Mouse (Mus musculus): Measurements from ENCODE around the gene Cfap61.

The Cfap61 gene

GRCm38 (mm10) chr2:146077117-146077516 lies 142.5 kb downstream of the Cfap61 start:
- DNase-seq (ENCODE audit: extremely low read depth, low read depth, low spot score), result no peak

GRCm38 (mm10) chr2:146080282-146080681 lies 145.7 kb downstream of the Cfap61 start:
- no peak for DNase-seq (ENCODE audit: extremely low read depth, low read depth, low spot score)

- no peak for DNase-seq (ENCODE audit: extremely low read depth, low read depth, low spot score)
Observed at GRCm38 (mm10) chr2:146083326-146083871, 148.8 kb downstream of the Cfap61 start.

- DNase-seq (ENCODE audit: extremely low read depth, low read depth, low spot score), result no peak
Observed at GRCm38 (mm10) chr2:146087411-146087810, 152.8 kb downstream of the Cfap61 start.

- no peak for DNase-seq (ENCODE audit: extremely low read depth, low read depth, low spot score)
Observed at GRCm38 (mm10) chr2:146089157-146089692, 154.6 kb downstream of the Cfap61 start.

- no peak for DNase-seq (ENCODE audit: extremely low read depth, low read depth, low spot score)
Observed at GRCm38 (mm10) chr2:146097532-146097931, 162.9 kb downstream of the Cfap61 start.

GRCm38 (mm10) chr2:146098853-146099717 lies 164.5 kb downstream of the Cfap61 start:
- DNase-seq (ENCODE audit: extremely low read depth, low read depth, low spot score), result no peak

GRCm38 (mm10) chr2:146099838-146100237 lies 165.3 kb downstream of the Cfap61 start:
- no peak for DNase-seq (ENCODE audit: extremely low read depth, low read depth, low spot score)

GRCm38 (mm10) chr2:146100489-146101060 lies 166.0 kb downstream of the Cfap61 start:
- DNase-seq (ENCODE audit: extremely low read depth, low read depth, low spot score), result no peak

GRCm38 (mm10) chr2:146102600-146102999 lies 168.0 kb downstream of the Cfap61 start:
- no peak for DNase-seq (ENCODE audit: extremely low read depth, low read depth, low spot score)

GRCm38 (mm10) chr2:146105341-146105740 lies 170.8 kb downstream of the Cfap61 start:
- DNase-seq (ENCODE audit: extremely low read depth, low read depth, low spot score), result no peak

GRCm38 (mm10) chr2:146107980-146108379 lies 173.4 kb downstream of the Cfap61 start:
- no peak for DNase-seq (ENCODE audit: extremely low read depth, low read depth, low spot score)

- DNase-seq (ENCODE audit: extremely low read depth, low read depth, low spot score), result no peak
Observed at GRCm38 (mm10) chr2:146109921-146110320, 175.3 kb downstream of the Cfap61 start.

- DNase-seq (ENCODE audit: extremely low read depth, low read depth, low spot score), result no peak
Observed at GRCm38 (mm10) chr2:146116282-146116681, 181.7 kb downstream of the Cfap61 start.

- no peak for DNase-seq (ENCODE audit: extremely low read depth, low read depth, low spot score)
Observed at GRCm38 (mm10) chr2:146116726-146117125, 182.1 kb downstream of the Cfap61 start.

GRCm38 (mm10) chr2:146117191-146117914 lies 182.8 kb downstream of the Cfap61 start:
- no peak for DNase-seq (ENCODE audit: extremely low read depth, low read depth, low spot score)

- no peak for DNase-seq (ENCODE audit: extremely low read depth, low read depth, low spot score)
Observed at GRCm38 (mm10) chr2:146117915-146118403, 183.4 kb downstream of the Cfap61 start.

GRCm38 (mm10) chr2:146121551-146121950 lies 187.0 kb downstream of the Cfap61 start:
- no peak for DNase-seq (ENCODE audit: extremely low read depth, low read depth, low spot score)

- DNase-seq (ENCODE audit: extremely low read depth, low read depth, low spot score), result no peak
Observed at GRCm38 (mm10) chr2:146125129-146125528, 190.5 kb downstream of the Cfap61 start.

GRCm38 (mm10) chr2:146128622-146129021 lies 194.0 kb downstream of the Cfap61 start:
- DNase-seq (ENCODE audit: extremely low read depth, low read depth, low spot score), result no peak

- DNase-seq (ENCODE audit: extremely low read depth, low read depth, low spot score), result no peak
Observed at GRCm38 (mm10) chr2:146130514-146130913, 195.9 kb downstream of the Cfap61 start.

Data from fat pad, adult 2 months (tissue).